Comparison of ENCODE assay signal across 8 mouse cellular contexts in the genomic region with DNA sequence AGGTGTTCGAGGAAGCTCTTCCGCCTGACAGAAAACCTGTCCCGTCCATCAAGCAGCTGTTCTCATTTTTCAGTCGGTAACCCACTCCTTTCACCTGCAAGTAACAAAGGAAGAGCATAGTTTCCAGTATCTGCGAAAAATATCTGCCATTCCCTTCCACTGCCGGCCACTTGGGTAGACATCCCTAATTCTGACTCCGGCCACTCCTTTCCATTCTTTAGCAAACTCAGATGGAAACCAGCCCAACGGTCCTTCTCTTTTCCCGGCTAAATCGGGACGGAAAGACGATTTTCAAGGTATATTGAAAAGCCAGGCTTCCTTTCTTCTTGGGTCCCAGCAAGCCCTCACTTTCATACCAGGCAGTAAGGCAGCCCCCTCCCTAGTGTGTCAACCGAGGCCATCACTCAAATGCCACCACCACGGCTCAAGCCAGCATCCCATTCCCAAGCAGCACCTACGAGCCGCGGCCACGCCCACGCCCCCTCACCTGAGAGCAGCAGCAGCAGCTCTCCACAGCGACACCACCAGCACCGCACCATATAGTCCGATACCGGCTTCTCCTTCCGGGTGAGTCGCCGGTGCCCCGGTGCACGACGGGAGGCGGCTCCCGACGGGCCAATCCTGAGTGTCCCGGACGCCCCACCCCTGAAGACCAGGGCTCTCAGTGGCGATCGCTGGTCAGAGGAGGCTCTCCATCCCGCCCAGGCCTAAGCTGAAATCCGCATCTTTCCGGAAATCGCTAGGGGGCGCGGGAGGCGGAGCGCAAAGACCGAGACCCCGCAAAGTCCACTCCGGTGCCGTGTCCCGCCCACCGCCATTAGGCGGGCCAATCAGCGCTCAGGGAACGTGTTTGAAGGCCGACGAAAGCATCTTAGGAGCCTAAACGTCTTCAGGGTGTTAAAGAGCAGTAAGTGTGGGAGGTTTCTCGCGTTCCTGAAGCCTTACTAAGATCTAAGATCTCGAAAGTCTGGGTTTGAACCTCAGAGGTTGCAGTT. TPM values are rescaled to one million over a fixed set of nuclear protein-coding genes. Genes with fewer than 3 reads are reported as not detected.
DNase-seq lines count a peak whose midpoint lies in the region; ATAC-seq lines count a peak whose summit lies in the region.

TSS of gene Snx11 (minus strand) at position 592 of the 995 bp plus-strand sequence.

- H3K4me3 ChIP-seq in heart, embryonic 14.5 days (ENCODE audit: control insufficient read depth in 1 of 2, insufficient read depth in 1 of 2, low read depth in 1 of 2, low read length in 2 of 2), result peak within 1 kb of the TSS; percentile 75 to 78
- H3K4me3 ChIP-seq in liver, embryonic 13.5 days (replicated peaks), result peak within 1 kb of the TSS; percentile 83
- H3K4me3 ChIP-seq in stomach, embryonic 16.5 days (replicated peaks; ENCODE audit: low read length), result peak within 1 kb of the TSS; percentile 80

- no peaks in the 10 kb centered on the region for H3K9me3 ChIP-seq in heart, embryonic 14.5 days (ENCODE audit: control insufficient read depth, low read length)
- H3K9me3 ChIP-seq in liver, embryonic 13.5 days (replicated peaks), result no peaks in the 10 kb centered on the region
- no peaks in the 10 kb centered on the region for H3K9me3 ChIP-seq in stomach, embryonic 16.5 days (replicated peaks; ENCODE audit: control insufficient read depth, low read length)

- peak; percentile 90 for ATAC-seq in CD4-positive, CD25-positive, alpha-beta regulatory T cell, adult 4 months
- ATAC-seq in heart, embryonic 14.5 days (ENCODE audit: insufficient number of reproducible peaks, insufficient read depth, low FRiP score, low read depth), result peak; percentile 100
- peak; percentile 99 for ATAC-seq in liver, embryonic 13.5 days (ENCODE audit: low read depth)
- peak; percentile 100 for ATAC-seq in stomach, embryonic 16.5 days (ENCODE audit: insufficient read depth, low FRiP score)

- H3K27ac ChIP-seq in heart, embryonic 14.5 days (replicated peaks in 1 of 2; ENCODE audit: control insufficient read depth in 1 of 2, insufficient read depth in 1 of 2, low read depth in 2 of 2, low read length in 2 of 2), result peak within 1 kb of the TSS in 1 of 2 experiments; percentile 64; a peak in 2 of 4 replicates
- H3K27ac ChIP-seq in liver, embryonic 13.5 days, result peak within 1 kb of the TSS; percentile 84
- H3K27ac ChIP-seq in stomach, embryonic 16.5 days (ENCODE audit: low read length), result peak within 1 kb of the TSS; percentile 80

- peak; percentile 97 for DNase-seq in c-Kit-negative CD71-positive TER-119-positive erythroid progenitor cells, embryonic 14.5 days (ENCODE audit: low read depth, low spot score)
- DNase-seq in fibroblast of lung, adult 2 months (ENCODE audit: low read depth), result peak; percentile 99
- peak; percentile 100 for DNase-seq in kidney, postnatal 14 days
- peak; percentile 100 for DNase-seq in liver, embryonic 13.5 days
- peak; percentile 99 for DNase-seq in neural tube, embryonic 10.5 days (ENCODE audit: extremely low spot score, low spot score)

- 2% methylated on average over 59 of the region's 59 CpGs for WGBS in heart, embryonic 14.5 days
- 2% methylated on average over 59 of the region's 59 CpGs for WGBS in liver, embryonic 13.5 days (ENCODE audit: insufficient replicate concordance)
- 2% methylated on average over 55 of the region's 59 CpGs for WGBS in stomach, embryonic 16.5 days

- no peaks in the 10 kb centered on the region for H3K27me3 ChIP-seq in heart, embryonic 14.5 days (ENCODE audit: control insufficient read depth, insufficient read depth, low read length)
- H3K27me3 ChIP-seq in liver, embryonic 13.5 days, result no peaks in the 10 kb centered on the region
- H3K27me3 ChIP-seq in stomach, embryonic 16.5 days (ENCODE audit: control insufficient read depth, insufficient read depth, low read length), result no peaks in the 10 kb centered on the region

- peaks cover 15% of the 10 kb centered on the region for H3K36me3 ChIP-seq in heart, embryonic 14.5 days (ENCODE audit: control insufficient read depth, insufficient read depth, low read length)
- H3K36me3 ChIP-seq in liver, embryonic 13.5 days, result peaks cover 18% of the 10 kb centered on the region
- no peaks in the 10 kb centered on the region for H3K36me3 ChIP-seq in stomach, embryonic 16.5 days (ENCODE audit: control insufficient read depth, insufficient read depth, low read length)

- H3K4me1 ChIP-seq in heart, embryonic 14.5 days (ENCODE audit: control insufficient read depth in 2 of 2, insufficient read depth in 2 of 2, low read length in 2 of 2), result peaks cover 3 to 9% of the 10 kb centered on the region in 2 experiments; a peak in 3 of 4 replicates
- H3K4me1 ChIP-seq in liver, embryonic 13.5 days (replicated peaks), result peaks cover 31% of the 10 kb centered on the region
- H3K4me1 ChIP-seq in stomach, embryonic 16.5 days (ENCODE audit: control insufficient read depth, insufficient read depth, low read length), result peaks cover 10% of the 10 kb centered on the region; the same call in 1 of the 2 replicates

- peak within 1 kb of the TSS; percentile 77 for H3K9ac ChIP-seq in heart, embryonic 14.5 days (ENCODE audit: low read length)
- peak within 1 kb of the TSS; percentile 86 for H3K9ac ChIP-seq in liver, embryonic 13.5 days
- peak within 1 kb of the TSS; percentile 77 for H3K9ac ChIP-seq in stomach, embryonic 16.5 days (ENCODE audit: low read length)

- H3K4me2 ChIP-seq in heart, embryonic 14.5 days (ENCODE audit: low read length), result peak within 1 kb of the TSS; percentile 75
- H3K4me2 ChIP-seq in liver, embryonic 13.5 days, result peak within 1 kb of the TSS; percentile 89
- peak within 1 kb of the TSS; percentile 80 for H3K4me2 ChIP-seq in stomach, embryonic 16.5 days (ENCODE audit: low read depth, low read length)

RNA-seq across cellular contexts. Expression of gene Snx11, which starts in this region (rescaled TPM):
- polyA plus RNA-seq in CD4-positive, CD25-positive, alpha-beta regulatory T cell, adult 4 months (2017; shearing (Covaris generic)), result 10 to 100 TPM; 11.7 to 21.8 TPM
- 4.3 and 6.1 TPM in 2 replicates for polyA plus RNA-seq in heart, embryonic 14.5 days (2014; fragmentation: Nextera tagmentation; extraction: Ambion mirVana)
- 9.7 and 10.6 TPM in 2 replicates for polyA plus RNA-seq in liver, embryonic 13.5 days (2015; fragmentation: Nextera tagmentation; extraction: Ambion mirVana)
- polyA plus RNA-seq in stomach, embryonic 16.5 days (2015; fragmentation: Nextera tagmentation; extraction: Ambion mirVana), result 14.6 and 14.9 TPM in 2 replicates
